Mouse (Mus musculus): ENCODE results near the gene Mrpl22. TPM values are rescaled to one million over a fixed set of nuclear protein-coding genes. Genes with fewer than 3 reads are reported as not detected.
"Not testable (repeated sequence)": the region's sequence is repeated elsewhere in the genome, so short reads cannot be mapped to it uniquely, and the experiment has no call there.

The Mrpl22 gene
- polyA plus RNA-seq, 1 experiment from 2014 or later = 96.2 TPM

DNA sequence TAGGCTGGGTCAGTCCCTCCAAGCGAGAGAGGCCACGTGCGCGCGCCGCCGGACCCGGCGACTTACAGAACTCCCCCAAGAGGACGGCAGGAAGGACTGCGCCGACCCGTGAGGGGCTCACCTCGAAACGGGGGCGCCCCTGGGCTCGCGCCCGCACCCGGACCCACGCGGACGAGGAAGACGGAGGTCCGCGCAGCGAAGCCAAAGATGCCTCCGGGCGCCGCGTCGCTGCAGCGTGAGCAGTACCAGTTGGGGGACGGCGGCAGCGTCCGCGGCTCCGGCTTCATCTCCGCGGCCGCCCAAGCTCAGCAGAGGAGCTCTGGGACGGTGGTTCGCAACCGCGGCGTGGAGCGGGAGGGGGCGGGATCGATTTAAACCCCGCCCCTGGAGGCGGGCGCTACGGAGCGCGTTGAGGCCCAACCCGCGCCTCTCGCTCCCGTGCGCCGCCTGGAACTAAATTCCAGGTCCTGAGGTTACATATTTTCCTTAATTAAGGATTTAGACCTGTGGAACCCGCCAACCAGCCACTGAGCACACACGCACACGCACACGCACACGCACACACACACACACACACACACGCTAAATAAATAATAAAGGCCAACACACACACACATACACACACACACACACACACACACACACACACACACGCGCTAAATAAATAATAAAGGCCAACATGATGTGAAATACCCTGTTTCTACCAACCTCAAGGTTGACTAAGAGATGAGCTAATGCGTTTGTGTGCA is 3.1 kb upstream of the Mrpl22 start, which contains the start of gene Gemin5:
Gene Gemin5 (minus strand): TSS at position 373 of the 749 bp plus-strand sequence.
- H3K36me3 ChIP-seq (ENCODE audit: control insufficient read depth, insufficient read depth, low read length) = peaks cover 6% of the 10 kb centered on the region; the same call in 1 of the 2 replicates

GRCm38 (mm10) chr11:58169666-58170065 is 1.8 kb upstream of the Mrpl22 start:
- Histone ChIP-seq H3K4me2 (ENCODE audit: low read depth, low read length) (no peak overlapping the region), H3K27me3 (ENCODE audit: control insufficient read depth, insufficient read depth, low read length) (no peaks in the 10 kb centered on the region), H3K4me3 (ENCODE audit: low read depth, low read length) (no peak overlapping the region), H3K4me1 (ENCODE audit: control insufficient read depth, insufficient read depth, low read length) (peaks cover 17% of the 10 kb centered on the region), H3K36me3 (ENCODE audit: control insufficient read depth, insufficient read depth, low read length) (peaks cover 6% of the 10 kb centered on the region), H3K27ac (ENCODE audit: low read depth, low read length) (no peak overlapping the region), H3K9ac (replicated peaks; ENCODE audit: low read depth, low read length) (no peak overlapping the region), H3K9me3 (ENCODE audit: control insufficient read depth, low read length) (no peaks in the 10 kb centered on the region)
- WGBS = 91% methylated on average over 4 of the region's 4 CpGs
- no peak for ATAC-seq (ENCODE audit: low read depth)

More for the DNA sequence above, 3.1 kb upstream of the Mrpl22 start, which contains the start of gene Gemin5:
- peak within 1 kb of the TSS; percentile 78 for H3K4me3 ChIP-seq (ENCODE audit: low read depth, low read length)
- H3K27me3 ChIP-seq (ENCODE audit: control insufficient read depth, insufficient read depth, low read length) = no peaks in the 10 kb centered on the region
- H3K4me2 ChIP-seq (ENCODE audit: low read depth, low read length) = peak within 1 kb of the TSS; percentile 49
- H3K27ac ChIP-seq (ENCODE audit: low read depth, low read length) = no peak within 1 kb of the TSS
- H3K4me1 ChIP-seq (ENCODE audit: control insufficient read depth, insufficient read depth, low read length) = peaks cover 17% of the 10 kb centered on the region
- H3K9ac ChIP-seq (replicated peaks; ENCODE audit: low read depth, low read length) = peak within 1 kb of the TSS; percentile 70
- 2% methylated on average over 59 of the region's 71 CpGs for WGBS
- ATAC-seq (ENCODE audit: low read depth) = peak; percentile 88
- no peaks in the 10 kb centered on the region for H3K9me3 ChIP-seq (ENCODE audit: control insufficient read depth, low read length)

DNA sequence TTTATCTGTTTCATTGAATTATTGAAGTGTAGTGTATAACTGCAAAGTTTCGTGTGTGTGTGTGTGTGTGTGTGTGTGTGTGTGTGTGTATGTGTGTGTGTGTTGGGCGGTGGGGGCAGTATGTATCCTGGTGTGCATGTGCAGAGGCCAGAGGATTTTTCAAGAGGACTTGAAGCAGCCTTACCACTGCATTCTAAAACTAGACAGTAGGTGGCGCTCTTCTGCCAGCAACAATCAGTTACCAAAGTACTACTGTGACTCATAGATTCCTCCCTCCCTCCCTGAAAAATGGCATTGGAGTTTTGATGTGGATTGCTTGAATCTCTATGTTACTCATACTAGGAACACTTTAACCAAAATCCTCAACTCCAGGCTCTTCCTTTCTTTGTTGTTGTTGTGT is 8.1 kb downstream of the Mrpl22 start:
- Histone ChIP-seq H3K4me2 (ENCODE audit: low read depth, low read length) (no peak overlapping the region), H3K4me1 (ENCODE audit: control insufficient read depth, insufficient read depth, low read length) (no peaks in the 10 kb centered on the region), H3K9me3 (ENCODE audit: control insufficient read depth, low read length) (no peaks in the 10 kb centered on the region), H3K27me3 (ENCODE audit: control insufficient read depth, insufficient read depth, low read length) (no peaks in the 10 kb centered on the region), H3K27ac (ENCODE audit: low read depth, low read length) (no peak overlapping the region), H3K9ac (replicated peaks; ENCODE audit: low read depth, low read length) (no peak overlapping the region), H3K4me3 (ENCODE audit: low read depth, low read length) (no peak overlapping the region), H3K36me3 (ENCODE audit: control insufficient read depth, insufficient read depth, low read length) (peaks cover 20% of the 10 kb centered on the region; the same call in 1 of the 2 replicates)
- WGBS = 28% methylated on average over 3 of the region's 3 CpGs
- ATAC-seq (ENCODE audit: low read depth) = peak; percentile 28; the same call in 1 of the 2 replicates

GRCm38 (mm10) chr11:58179986-58180385 is 8.5 kb downstream of the Mrpl22 start:
- ATAC-seq (ENCODE audit: low read depth); H3K9me3 ChIP-seq (ENCODE audit: control insufficient read depth, low read length); H3K4me3 ChIP-seq (ENCODE audit: low read depth, low read length); H3K27me3 ChIP-seq (ENCODE audit: control insufficient read depth, insufficient read depth, low read length); H3K4me1 ChIP-seq (ENCODE audit: control insufficient read depth, insufficient read depth, low read length); H3K4me2 ChIP-seq (ENCODE audit: low read depth, low read length); H3K9ac ChIP-seq (replicated peaks; ENCODE audit: low read depth, low read length); H3K27ac ChIP-seq (ENCODE audit: low read depth, low read length): not testable (repeated sequence)
- peaks cover 20% of the 10 kb centered on the region; the same call in 1 of the 2 replicates for H3K36me3 ChIP-seq (ENCODE audit: control insufficient read depth, insufficient read depth, low read length)
- 96% methylated on average over 6 of the region's 6 CpGs for WGBS

DNA sequence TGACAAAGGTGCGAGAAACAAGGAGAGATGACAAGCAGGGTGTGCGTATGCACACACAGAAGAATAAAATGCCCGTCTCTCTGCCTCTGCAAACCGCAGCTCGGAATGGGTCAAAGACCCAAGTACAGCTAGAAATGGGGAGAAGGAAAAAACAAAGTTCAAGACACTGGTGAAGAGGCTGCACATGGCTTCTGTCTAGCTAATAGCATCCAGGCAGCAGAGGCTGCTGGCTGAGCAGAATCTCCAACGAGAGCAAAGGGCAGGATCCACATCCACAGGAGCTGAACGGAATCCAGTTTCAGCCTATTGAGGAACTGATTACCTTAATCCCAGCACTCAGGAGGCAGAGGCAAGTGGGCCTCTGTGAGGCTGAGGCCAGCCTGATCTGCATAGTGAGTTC is 9.3 kb downstream of the Mrpl22 start:
- no peak overlapping the region for H3K27ac ChIP-seq (ENCODE audit: low read depth, low read length)
- H3K4me1 ChIP-seq (ENCODE audit: control insufficient read depth, insufficient read depth, low read length) = no peaks in the 10 kb centered on the region
- 92% methylated on average over 7 of the region's 7 CpGs for WGBS
- no peak overlapping the region for H3K4me2 ChIP-seq (ENCODE audit: low read depth, low read length)
- H3K27me3 ChIP-seq (ENCODE audit: control insufficient read depth, insufficient read depth, low read length) = no peaks in the 10 kb centered on the region
- no peak for ATAC-seq (ENCODE audit: low read depth)
- H3K4me3 ChIP-seq (ENCODE audit: low read depth, low read length) = no peak overlapping the region
- peaks cover 17% of the 10 kb centered on the region; the same call in 1 of the 2 replicates for H3K36me3 ChIP-seq (ENCODE audit: control insufficient read depth, insufficient read depth, low read length)
- no peaks in the 10 kb centered on the region for H3K9me3 ChIP-seq (ENCODE audit: control insufficient read depth, low read length)
- no peak overlapping the region for H3K9ac ChIP-seq (replicated peaks; ENCODE audit: low read depth, low read length)

- Histone ChIP-seq H3K4me1 (ENCODE audit: control insufficient read depth, insufficient read depth, low read length) (no peaks in the 10 kb centered on the region), H3K27ac (ENCODE audit: low read depth, low read length) (no peak overlapping the region), H3K9ac (replicated peaks; ENCODE audit: low read depth, low read length) (no peak overlapping the region), H3K4me3 (ENCODE audit: low read depth, low read length) (no peak overlapping the region), H3K27me3 (ENCODE audit: control insufficient read depth, insufficient read depth, low read length) (no peaks in the 10 kb centered on the region), H3K4me2 (ENCODE audit: low read depth, low read length) (no peak overlapping the region), H3K9me3 (ENCODE audit: control insufficient read depth, low read length) (no peaks in the 10 kb centered on the region), H3K36me3 (ENCODE audit: control insufficient read depth, insufficient read depth, low read length) (no peaks in the 10 kb centered on the region)
- WGBS = 92% methylated on average over 3 of the region's 3 CpGs
- no peak for ATAC-seq (ENCODE audit: low read depth)
Measured at GRCm38 (mm10) chr11:58183579-58183978, 12.1 kb downstream of the Mrpl22 start.

DNA sequence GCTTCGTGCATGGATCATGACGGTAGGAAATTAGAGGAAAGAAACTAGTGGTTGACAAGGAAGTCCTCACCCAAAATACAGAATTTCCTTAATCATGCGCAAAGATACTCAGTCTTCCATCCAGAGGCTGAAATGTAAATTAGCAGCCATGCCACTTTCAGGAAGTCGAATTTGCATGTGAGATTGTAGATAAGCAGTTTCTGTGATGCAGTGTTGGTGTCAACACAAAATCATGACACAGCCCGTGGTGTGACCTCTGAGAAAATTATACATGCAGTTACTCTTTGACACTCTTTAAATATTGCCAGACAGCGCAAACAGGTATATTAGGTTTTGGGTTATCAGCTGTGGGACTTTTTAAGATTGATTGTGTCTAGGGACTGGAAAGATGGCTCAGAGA is 18.2 kb downstream of the Mrpl22 start:
- H3K9me3 ChIP-seq (ENCODE audit: control insufficient read depth, low read length) = no peaks in the 10 kb centered on the region
- H3K36me3 ChIP-seq (ENCODE audit: control insufficient read depth, insufficient read depth, low read length) = no peaks in the 10 kb centered on the region
- H3K27me3 ChIP-seq (ENCODE audit: control insufficient read depth, insufficient read depth, low read length) = no peaks in the 10 kb centered on the region
- H3K4me2 ChIP-seq (ENCODE audit: low read depth, low read length) = no peak overlapping the region
- no peak overlapping the region for H3K4me3 ChIP-seq (ENCODE audit: low read depth, low read length)
- no peaks in the 10 kb centered on the region for H3K4me1 ChIP-seq (ENCODE audit: control insufficient read depth, insufficient read depth, low read length)
- no peak overlapping the region for H3K9ac ChIP-seq (replicated peaks; ENCODE audit: low read depth, low read length)
- 97% methylated on average over 6 of the region's 6 CpGs for WGBS
- H3K27ac ChIP-seq (ENCODE audit: low read depth, low read length) = no peak overlapping the region
- no peak for ATAC-seq (ENCODE audit: low read depth)

- Histone ChIP-seq H3K9ac (replicated peaks; ENCODE audit: low read depth, low read length) (no peak overlapping the region), H3K36me3 (ENCODE audit: control insufficient read depth, insufficient read depth, low read length) (no peaks in the 10 kb centered on the region)
Measured at GRCm38 (mm10) chr11:58193326-58193725, 21.9 kb downstream of the Mrpl22 start.

GRCm38 (mm10) chr11:58193860-58194520 is 22.5 kb downstream of the Mrpl22 start:
- Histone ChIP-seq H3K9me3 (ENCODE audit: control insufficient read depth, low read length) (no peaks in the 10 kb centered on the region), H3K4me3 (ENCODE audit: low read depth, low read length) (no peak overlapping the region), H3K27ac (ENCODE audit: low read depth, low read length) (no peak overlapping the region)

More at GRCm38 (mm10) chr11:58193326-58193725, 21.9 kb downstream of the Mrpl22 start:
- no peak overlapping the region for H3K4me3 ChIP-seq (ENCODE audit: low read depth, low read length)
- ATAC-seq (ENCODE audit: low read depth) = no peak
- no peak overlapping the region for H3K27ac ChIP-seq (ENCODE audit: low read depth, low read length)
- H3K9me3 ChIP-seq (ENCODE audit: control insufficient read depth, low read length) = no peaks in the 10 kb centered on the region
- H3K27me3 ChIP-seq (ENCODE audit: control insufficient read depth, insufficient read depth, low read length) = no peaks in the 10 kb centered on the region
- H3K4me1 ChIP-seq (ENCODE audit: control insufficient read depth, insufficient read depth, low read length) = no peaks in the 10 kb centered on the region
- 90% methylated on average over 3 of the region's 3 CpGs for WGBS
- H3K4me2 ChIP-seq (ENCODE audit: low read depth, low read length) = no peak overlapping the region

More at GRCm38 (mm10) chr11:58193860-58194520, 22.5 kb downstream of the Mrpl22 start:
- no peak for ATAC-seq (ENCODE audit: low read depth)
- Histone ChIP-seq H3K4me2 (ENCODE audit: low read depth, low read length) (no peak overlapping the region), H3K36me3 (ENCODE audit: control insufficient read depth, insufficient read depth, low read length) (no peaks in the 10 kb centered on the region), H3K27me3 (ENCODE audit: control insufficient read depth, insufficient read depth, low read length) (no peaks in the 10 kb centered on the region), H3K9ac (replicated peaks; ENCODE audit: low read depth, low read length) (no peak overlapping the region), H3K4me1 (ENCODE audit: control insufficient read depth, insufficient read depth, low read length) (no peaks in the 10 kb centered on the region)
- WGBS = 48% methylated on average over 4 of the region's 4 CpGs
